Mouse (Mus musculus) heart, postnatal 10 days (tissue): ENCODE measurements around the gene Pde10a. TPM values are rescaled to one million over a fixed set of nuclear protein-coding genes. Genes with fewer than 3 reads are reported as not detected.

ENCODE experiments used
- DNase-seq, 2 experiments: peaks; one replicate each; pipeline ENCODE4 v3.0.0; 2021
- intact Hi-C: fragments of 180-260 bp; cut with DNase I; formaldehyde crosslinking; loops from one replicate; pipeline ENCODE4 v1.15.1; 2025
- total RNA-seq, 2 experiments: library from RNA; stranded (reverse); gene quantifications; 2 replicates each; pipeline ENCODE4 v1.2.3; 2021

The Pde10a gene
- 1 to 10 TPM; 5.0 to 7.7 TPM for total RNA-seq

DNA sequence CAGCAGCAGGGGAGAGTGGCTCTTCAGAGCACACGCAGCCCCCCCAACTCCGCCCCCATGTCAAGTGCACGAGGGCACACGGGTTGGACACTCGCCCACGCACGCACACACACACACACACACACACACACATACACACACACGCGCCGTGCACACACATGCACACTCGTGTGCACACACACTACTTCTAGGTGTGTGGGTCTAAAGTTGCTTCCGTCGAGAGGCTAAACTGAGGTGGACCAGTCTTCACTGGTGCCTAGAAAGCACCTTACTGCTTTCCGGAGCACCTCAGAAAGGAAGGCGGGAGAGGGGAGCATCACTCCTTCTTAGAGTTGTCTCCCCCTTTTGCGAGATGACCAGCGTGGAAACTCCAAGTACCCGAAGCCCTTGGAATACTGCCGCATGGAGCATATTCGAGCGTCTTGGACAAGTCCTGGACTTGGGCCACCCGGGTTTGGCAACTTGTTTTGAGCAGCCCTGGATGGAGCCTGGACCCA is at the start of gene Pde10a:
Gene Pde10a (plus strand): TSS at position 148 of the 497 bp plus-strand sequence.
- intact Hi-C loops = no loop called here
- DNase-seq = peak; percentile 32 to 55

DNA sequence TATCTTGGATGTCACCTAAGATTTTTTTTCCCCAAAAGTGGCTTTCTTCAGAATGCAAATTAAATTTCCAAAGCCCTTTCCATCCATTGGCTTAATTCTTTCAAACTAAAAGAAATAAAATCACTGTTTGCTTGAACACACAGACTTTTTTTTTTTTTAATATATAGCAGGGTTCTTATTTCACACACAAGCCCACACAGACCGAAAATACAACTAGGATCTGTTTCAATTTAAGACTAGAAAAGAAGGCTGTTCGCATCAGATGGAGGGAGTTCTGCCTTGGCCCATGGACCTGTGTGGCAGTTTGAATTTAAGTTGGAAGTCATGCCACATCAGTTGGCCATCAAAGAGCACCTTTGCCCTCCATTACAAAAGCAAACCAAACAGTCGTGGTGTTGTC is 46.6 kb upstream of the Pde10a start:
- intact Hi-C loops = no loop called here
- no peak for DNase-seq

DNA sequence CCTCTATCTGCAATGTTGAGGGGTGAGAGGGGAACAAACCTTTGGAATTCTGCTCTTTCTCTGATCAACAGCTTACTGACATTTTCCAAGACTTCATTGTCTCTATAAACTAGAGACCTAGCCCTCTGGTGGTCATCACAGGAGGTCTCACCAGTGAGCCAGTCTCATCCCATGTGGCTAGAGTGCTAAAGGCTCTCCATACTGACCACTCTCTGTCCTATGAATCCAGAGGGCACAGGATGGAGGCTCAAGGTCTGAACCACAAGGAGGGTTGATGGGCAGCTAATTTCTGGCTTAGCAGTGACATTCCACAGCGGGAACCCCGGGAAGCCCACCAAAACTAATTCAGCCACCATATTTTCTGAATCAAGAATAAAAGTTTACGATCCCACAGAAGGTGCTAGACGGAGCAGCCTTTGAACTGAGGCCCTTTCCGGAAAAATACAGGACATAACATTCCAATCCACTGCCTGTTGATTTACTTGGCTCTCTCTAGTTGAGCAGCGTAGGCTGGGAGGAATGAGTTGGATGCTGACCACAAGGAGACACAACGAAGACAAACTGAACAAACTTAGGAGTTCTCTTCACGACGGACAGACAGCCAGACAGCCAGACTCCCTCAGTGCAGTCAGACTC is 45.6 kb upstream of the Pde10a start:
- intact Hi-C loops = no loop called here

DNA sequence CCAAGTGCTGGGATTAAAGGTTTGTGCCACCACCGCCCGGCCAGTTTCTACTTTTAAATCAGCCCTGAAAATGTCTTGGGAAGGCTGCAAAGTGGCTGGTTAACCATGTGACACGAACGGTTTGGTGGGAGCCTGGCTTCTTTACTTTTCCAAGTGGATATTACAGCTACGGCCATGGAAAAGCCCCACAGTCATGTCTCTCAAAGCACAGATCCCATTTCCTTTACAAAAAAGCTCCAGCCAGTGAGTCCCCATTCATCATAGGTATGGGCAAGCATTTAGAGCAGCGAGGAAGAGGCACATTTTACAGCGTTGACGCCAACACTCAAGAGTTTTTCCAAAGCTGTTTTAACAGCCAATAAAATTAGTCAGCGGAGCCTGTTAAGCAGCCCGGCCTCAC is 43.4 kb upstream of the Pde10a start:
- DNase-seq = no peak
- intact Hi-C loops = no loop called here

More for the DNA sequence above, 45.6 kb upstream of the Pde10a start:
- no peak for DNase-seq

DNA sequence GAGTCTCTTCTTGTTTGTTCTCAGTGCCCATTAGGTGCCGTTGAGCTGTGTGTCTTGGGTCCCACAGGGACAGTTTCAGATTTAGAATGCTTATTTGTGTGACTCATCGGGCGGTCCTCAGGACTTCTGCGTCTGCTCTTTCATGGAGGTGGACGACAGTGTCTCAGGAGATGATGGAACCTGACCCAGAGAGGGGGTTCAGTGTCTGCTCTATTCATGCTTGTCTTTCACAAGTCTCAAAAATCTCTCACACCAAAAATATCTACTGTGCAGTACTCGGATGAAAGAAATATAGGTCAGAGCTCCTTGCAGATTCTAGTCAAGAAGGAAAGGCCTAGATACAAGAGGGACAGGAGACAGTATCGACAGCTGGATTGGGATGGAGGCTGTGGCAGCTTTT is 42.3 kb upstream of the Pde10a start:
- no peak for DNase-seq
- intact Hi-C loops = no loop called here

DNA sequence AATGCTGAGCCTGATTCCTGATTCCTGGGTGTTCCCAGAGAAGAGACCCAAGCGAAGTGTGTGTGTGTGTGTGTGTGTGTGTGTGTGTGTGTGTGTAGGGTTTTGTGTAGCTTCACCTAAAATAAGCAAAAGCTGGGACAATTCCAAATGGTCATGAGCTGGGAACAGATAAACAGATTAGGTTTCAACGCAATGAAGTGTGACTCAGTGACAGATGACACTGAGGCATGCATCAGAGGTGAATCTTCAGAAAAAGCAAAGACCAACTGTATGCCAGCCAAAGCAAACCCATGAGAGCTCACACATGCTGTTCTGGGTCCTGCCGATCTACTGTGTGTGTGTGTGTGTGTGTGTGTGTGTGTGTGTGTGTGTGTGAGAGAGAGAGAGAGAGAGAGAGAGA is 40.9 kb upstream of the Pde10a start:
- DNase-seq = no peak
- intact Hi-C loops = no loop called here

DNA sequence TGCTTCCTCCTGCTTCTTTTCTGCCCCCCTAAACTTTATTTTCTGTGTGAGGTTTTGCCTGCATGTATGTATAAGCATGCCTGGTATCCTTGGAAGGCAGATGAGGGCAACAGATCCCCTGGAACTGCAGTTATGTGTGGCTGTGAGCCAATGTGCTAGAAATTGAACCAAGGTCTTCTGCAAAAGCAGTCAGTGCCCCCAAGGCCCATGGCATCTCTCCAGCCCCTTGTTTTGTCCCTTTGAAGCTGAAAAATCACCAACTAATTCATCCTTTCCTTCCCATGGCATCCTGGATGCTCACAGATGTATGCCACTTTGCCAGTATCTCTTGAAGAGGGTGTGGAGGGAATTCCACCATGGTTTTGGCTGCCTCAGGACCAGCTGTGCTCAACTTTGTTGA is 40.0 kb upstream of the Pde10a start:
- intact Hi-C loops = no loop called here
- DNase-seq = no peak

DNA sequence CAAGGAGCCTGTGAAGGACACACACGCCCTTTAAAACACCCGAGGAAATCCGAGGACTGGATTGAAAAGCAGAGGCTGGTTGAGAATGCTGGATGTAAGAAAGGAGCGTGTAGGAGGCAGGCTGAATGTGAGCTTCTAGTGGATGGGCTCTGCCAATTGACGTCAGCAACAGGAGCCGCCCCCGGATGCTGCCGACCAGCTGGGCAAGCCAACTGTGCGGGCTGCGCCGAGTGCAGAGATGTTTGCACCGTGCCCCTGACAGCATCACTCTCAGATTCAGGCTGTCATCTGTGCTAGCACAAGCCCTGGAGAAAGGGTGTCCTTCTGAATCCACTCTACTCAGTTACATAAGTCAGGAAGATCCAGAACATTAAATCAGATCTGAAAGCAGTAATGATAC is 37.3 kb upstream of the Pde10a start:
- intact Hi-C loops = no loop called here
- peak; percentile 48 to 57 for DNase-seq

DNA sequence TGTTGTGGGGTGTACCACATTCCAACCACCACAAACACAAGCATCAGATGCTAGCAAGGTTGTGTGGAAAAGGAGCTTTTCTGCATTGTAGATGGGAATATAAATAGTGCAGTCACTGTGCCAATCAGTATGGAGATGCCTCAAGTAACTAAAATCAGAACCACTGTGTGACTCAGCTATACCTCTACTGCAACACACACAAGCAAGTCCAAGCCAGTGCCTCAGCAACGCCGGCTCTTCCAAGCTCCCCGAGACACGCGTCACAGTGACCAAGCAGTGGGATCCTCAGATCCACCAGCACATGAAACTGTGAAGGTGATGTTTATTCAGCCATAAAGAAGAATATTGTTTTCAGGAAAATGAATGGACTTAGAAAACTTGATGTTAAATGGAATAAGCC is 34.2 kb upstream of the Pde10a start:
- intact Hi-C loops = no loop called here

DNA sequence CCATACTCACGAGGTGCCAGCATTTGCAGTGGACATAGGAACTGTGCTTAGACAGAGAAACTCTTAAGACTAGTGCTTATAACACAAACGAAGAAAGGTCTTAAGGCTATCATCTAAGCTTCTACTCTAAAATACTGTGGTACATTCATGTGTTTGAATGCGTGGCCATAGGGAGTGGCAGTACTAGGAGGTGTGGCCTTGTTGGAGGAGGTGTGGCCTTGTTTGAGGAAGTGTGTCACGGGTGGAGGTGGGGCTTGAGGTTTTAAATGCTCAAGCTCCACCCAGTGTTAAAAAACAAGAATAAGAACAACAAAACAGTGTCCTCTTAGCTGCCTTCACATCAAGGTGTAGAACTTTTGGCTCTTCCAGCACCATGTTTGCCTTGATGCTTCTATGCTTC is 31.7 kb upstream of the Pde10a start:
- intact Hi-C loops = no loop called here

More for the DNA sequence above, 34.2 kb upstream of the Pde10a start:
- no peak for DNase-seq

DNA sequence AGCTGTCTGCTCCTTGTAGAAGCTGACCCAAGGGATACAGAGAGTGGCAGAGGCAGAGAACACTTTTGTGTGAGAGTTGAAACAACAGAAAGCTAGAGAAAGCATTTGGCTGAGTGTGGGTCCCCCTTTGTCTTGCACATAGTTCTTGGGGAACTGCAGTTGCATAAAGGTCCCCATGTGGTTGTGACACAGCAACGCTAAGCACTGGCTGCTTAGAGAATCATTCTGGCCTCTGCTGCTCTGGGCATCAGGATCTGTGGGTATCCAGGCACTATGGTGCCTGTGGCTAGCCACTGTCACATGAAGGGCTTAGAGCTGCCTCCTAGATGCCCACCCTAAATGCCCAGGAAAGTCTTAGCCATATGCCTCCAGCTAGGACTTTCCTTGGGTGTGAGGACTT is 27.0 kb upstream of the Pde10a start:
- no peak for DNase-seq
- intact Hi-C loops = no loop called here

More for the DNA sequence above, 31.7 kb upstream of the Pde10a start:
- DNase-seq = no peak

DNA sequence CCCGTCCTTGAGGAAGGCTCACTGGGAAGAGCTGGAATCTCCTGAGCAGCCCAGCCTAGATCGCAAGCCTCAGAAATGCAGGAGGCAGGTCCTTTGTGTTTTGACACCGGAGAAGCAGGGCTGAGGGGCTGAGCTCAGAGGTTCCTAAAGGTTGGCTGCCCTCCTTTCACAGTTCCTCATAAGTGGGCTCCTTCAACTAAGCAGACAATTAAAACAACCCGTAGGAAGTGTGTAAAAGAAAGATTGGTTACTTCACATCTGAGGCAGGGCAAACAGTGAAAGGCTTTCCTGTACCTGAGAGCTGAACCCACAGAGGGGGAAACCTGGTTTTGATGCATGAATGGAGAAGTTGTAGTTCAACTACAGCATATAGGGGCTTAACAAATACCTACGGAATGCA is 26.5 kb upstream of the Pde10a start:
- intact Hi-C loops = no loop called here
- no peak for DNase-seq

DNA sequence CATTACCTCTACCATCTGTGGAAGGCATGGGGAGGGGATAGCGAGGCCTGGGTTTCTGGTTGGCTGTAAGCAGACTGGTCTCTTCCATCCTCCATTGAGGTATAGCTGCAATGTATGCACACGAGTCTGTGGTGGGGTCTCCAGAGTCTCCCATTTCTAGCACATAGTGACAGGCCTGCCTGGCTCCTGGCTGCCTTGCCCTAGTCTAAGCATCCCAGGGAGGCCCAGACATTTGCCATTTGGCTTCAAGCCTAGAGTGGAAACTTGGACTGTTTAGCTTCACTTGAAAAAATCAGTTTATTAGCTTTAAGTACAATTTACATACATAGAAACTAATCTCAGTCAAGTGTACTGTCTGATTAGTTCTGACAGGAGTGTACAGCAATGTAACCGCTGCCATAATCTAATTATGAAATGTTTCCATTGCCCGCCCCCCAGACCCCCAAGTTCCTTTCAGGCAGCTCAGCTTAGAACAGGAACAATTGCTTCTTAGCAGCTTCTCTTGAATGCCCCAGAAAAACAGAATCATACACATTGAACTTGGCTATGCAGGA is 25.5 kb upstream of the Pde10a start:
- intact Hi-C loops = no loop called here
- no peak for DNase-seq

DNA sequence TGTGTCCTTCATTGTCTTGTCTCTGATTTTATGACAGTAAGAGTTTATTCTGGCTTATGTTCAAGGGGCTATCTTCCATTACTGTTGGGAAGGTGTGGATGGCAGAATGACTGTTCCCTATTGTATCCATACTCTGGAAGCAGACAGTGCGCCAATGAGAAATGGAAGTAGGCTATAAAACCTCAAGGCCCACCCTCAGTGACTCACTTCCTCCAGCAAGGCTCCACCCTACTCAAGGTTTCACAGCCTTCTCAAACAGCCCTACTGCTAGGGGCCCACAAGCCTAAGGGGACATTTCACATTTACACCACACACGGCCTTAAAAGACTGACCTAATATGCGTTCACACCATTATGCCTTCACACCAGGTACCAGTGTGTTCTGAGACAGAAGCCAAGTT is 20.8 kb upstream of the Pde10a start:
- intact Hi-C loops = no loop called here
- no peak for DNase-seq

DNA sequence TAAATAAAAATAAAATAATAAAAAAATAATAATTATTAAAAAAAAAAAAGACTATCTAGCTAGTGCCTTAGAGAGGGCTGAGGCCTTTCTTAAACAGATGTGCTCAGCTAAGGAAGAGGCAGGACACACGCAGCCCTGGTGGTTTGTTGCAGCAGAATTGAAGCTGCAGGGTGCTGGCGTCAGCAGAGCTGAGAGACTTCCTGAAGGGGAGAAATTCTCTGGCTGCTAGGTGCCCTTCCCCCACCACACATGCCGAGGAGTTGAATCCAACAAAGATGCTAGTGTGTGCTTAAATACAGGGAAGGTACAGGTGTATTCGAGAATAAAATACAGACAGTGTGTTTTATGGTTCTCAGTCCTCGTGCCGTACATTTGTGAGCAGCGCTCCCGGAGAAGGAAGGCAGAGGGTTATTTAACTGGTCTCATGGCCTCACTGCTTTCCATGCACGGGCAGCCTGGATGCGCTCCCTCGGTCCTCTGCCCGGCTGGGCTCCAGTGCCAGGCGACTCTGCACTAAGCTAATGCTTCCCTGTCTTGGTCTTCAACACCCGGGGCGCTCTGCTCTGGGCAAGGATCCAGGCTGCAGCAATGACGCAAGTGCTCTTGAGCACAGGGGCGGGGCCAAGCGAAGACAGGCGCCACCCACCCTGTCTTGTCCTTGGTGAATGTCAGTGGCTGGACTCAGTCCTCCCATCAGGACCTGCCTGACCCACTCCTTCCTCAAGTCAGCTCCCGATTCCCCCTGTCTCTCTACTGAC is 19.3 kb upstream of the Pde10a start:
- intact Hi-C loops = no loop called here
- DNase-seq = peak; percentile 82 to 91

DNA sequence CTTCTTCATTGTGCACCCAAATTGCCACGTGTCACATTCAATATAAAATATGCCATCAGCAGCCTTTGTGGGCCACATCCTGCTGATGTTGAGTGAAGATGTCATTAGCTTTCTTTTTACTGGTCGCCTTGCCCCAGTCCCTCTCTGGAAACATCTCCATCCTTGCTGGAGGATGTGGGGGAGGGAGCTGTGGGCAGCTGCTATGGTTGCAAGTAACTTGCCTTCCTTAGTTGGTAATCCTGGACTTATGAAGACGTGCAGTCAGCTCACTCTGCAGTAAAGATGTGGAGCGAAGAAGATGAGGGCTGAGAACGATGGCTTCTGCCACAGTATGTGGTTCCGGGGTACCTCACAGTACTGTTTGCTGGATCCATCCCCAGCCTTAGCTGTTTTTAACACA is 18.4 kb upstream of the Pde10a start:
- DNase-seq = no peak
- intact Hi-C loops = no loop called here

DNA sequence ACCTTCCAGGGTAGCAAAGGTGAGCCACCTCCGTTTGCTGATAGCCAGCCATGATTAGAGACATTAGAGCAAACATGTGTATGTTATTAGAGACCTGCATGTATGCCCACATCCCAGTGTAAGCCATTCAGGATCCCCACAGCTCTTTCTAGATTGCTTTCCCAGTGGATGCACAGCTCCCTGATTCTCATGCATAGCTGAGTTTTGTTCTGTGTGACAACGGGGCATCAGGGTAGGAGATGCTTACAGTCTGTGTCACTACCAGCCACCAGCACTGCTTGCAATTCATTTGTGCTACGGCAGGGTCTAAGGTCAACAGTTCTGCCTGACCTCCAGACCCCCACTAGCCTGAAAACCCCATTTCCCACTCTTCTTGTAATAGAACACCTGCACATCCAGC is 17.5 kb upstream of the Pde10a start:
- DNase-seq = no peak
- intact Hi-C loops = loop anchor here (1.0 kb wide), 1 partner anchor 17 kb away; no protein-coding TSS in a partner anchor

DNA sequence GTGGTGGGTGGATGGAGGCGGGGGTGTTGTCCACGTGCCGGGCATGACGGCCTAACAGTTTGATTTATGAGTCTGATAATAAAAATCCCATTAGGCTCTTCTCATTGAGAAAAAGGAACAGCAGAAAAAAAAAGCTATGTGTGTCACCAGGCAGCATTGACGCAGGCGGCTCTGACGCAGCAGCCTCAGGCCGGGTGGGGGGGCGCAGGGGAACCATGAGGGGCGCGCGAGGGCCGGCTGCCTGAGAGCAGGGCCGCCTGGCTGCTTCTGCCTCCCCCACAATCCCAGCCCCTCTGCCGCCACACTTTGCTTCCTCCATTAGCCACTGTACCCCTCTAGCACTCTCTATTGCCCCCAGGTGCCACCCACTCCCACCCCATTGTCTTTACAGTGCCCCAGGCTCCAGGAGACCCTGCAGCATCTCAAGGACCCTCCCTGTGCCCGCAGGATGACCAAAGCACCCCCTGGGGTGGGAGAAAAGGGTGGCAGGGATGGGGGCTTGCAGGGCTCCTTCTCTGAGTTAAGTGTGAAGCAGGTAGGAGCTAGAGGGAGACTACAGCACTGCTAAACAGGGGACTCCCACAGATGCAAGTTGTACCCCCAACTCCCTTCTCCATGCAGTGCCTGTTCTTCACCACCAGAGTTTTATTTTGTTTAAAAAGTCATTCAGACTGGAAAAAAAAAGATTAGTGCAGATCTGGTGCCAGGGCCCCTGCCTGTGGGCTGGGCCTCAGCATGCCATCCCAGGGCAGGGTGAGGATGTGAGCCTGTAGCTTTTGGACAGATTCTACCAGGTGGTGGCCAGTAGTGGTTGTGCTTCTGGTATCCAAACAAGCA is 16.6 kb upstream of the Pde10a start:
- intact Hi-C loops = loop anchor here (1.0 kb wide), 1 partner anchor 16 kb away; no protein-coding TSS in a partner anchor
- peak; percentile 80 for DNase-seq

DNA sequence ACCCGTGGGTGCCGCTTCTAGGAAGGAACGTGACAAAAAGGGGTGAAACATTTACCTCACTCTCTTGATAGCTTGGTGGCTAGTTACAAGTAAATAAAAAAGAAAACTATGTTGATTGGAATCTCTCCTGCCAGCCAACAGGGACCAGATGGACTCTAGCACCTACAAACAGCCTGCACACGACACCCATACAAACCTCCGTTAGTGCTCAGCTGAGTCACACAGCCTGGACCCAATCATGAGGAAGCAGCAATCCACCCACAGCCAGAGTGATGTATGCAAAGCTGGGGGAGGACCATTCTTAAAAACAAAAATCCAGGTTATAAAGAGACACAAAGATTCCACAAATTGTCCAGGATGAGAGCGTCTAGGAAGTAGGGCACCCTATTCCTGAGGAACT is 9.2 kb upstream of the Pde10a start:
- DNase-seq = no peak
- intact Hi-C loops = no loop called here

DNA sequence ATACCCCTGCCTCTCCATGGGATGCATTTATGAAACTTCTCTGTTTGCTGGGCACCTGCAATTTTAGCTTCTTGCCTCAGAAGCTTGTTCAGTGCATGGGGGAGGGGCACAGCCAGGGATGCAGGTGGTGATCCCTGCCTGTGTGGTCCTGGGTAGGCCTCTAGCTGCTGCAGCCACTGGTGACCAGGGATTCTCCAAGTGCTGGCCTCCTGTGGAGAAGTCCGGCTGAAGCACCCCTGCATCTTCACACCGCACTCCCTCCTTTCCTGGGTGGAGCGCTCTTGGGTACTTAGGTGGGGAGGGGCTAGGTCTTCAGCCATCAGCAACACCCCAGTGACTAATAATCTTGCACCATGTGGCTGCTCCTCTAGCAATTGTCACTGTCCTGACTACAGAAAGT is 1.2 kb upstream of the Pde10a start:
- DNase-seq = no peak
- intact Hi-C loops = loop anchor here (1.0 kb wide), 1 partner anchor 16 kb away; no protein-coding TSS in a partner anchor
